Comparison of ENCODE assay signal across 12 mouse cellular contexts in genomic region chr1:168341368-168341767, GRCm38 (mm10).
DNase-seq lines count a peak whose midpoint lies in the region; ATAC-seq lines count a peak whose summit lies in the region.
"Had no signal": no experiment of that assay in that cellular context is flagged by ENCODE, and none has a peak within 500 bp of the region (broad histone marks: within the 10 kb centered on the region; RNA-seq: fewer than 3 reads in every experiment).

No protein-coding gene starts in this region.

- no peaks in the 10 kb centered on the region for H3K27me3 ChIP-seq in neural tube, embryonic 11.5 days (ENCODE audit: control insufficient read depth, insufficient read depth, low read length)
- H3K27me3 ChIP-seq in hindbrain, embryonic 11.5 days (ENCODE audit: control insufficient read depth, insufficient read depth, low read length), result no peaks in the 10 kb centered on the region
- H3K27me3 ChIP-seq in midbrain, embryonic 15.5 days (replicated peaks), result no peaks in the 10 kb centered on the region
- H3K27me3 ChIP-seq: heart, embryonic 13.5 days; liver, embryonic 13.5 days; megakaryocyte, embryonic 14.5 days had no signal

- no peak overlapping the region for H3K4me3 ChIP-seq in neural tube, embryonic 11.5 days (ENCODE audit: low read depth, low read length)
- H3K4me3 ChIP-seq in hindbrain, embryonic 11.5 days (ENCODE audit: low read depth, low read length), result no peak overlapping the region
- H3K4me3 ChIP-seq in midbrain, embryonic 15.5 days, result no peak overlapping the region
- H3K4me3 ChIP-seq: gastrocnemius, adult 2 months; heart, embryonic 13.5 days; liver, embryonic 13.5 days; megakaryocyte, embryonic 14.5 days had no signal

- DNase-seq in neural tube, embryonic 11.5 days (ENCODE audit: low spot score), result no peak
- DNase-seq in neural tube, embryonic 10.5 days (ENCODE audit: extremely low spot score, low spot score), result no peak
- no peak for DNase-seq in hindbrain, embryonic 11.5 days (ENCODE audit: low spot score)
- no peak for DNase-seq in urinary bladder, postnatal 10 days (ENCODE audit: low spot score)
- DNase-seq in gastrocnemius, postnatal 10 days, result no peak
- DNase-seq in layer of hippocampus, adult 18-20 months (ENCODE audit: low spot score in 2 of 2), result no peak
- DNase-seq: cerebellum, adult 11-12 months; gastrocnemius, adult 2 months; liver, embryonic 13.5 days had no signal

- peaks cover 19% of the 10 kb centered on the region; the same call in 1 of the 2 replicates for H3K4me1 ChIP-seq in neural tube, embryonic 11.5 days (ENCODE audit: control insufficient read depth, insufficient read depth, low read length)
- peaks cover 17% of the 10 kb centered on the region for H3K4me1 ChIP-seq in hindbrain, embryonic 11.5 days (replicated peaks; ENCODE audit: control insufficient read depth, insufficient read depth, low read length)
- H3K4me1 ChIP-seq in midbrain, embryonic 15.5 days, result peaks cover 59% of the 10 kb centered on the region

- ATAC-seq in neural tube, embryonic 11.5 days (ENCODE audit: insufficient read depth, low FRiP score, low TSS enrichment), result no peak
- peak; percentile 48; the same call in 1 of the 2 replicates for ATAC-seq in hindbrain, embryonic 11.5 days (ENCODE audit: low FRiP score)
- ATAC-seq in midbrain, embryonic 15.5 days (replicated peaks), result peak; percentile 31

- 67% methylated on average over 6 of the region's 6 CpGs for WGBS in neural tube, embryonic 11.5 days
- WGBS in hindbrain, embryonic 11.5 days, result 66% methylated on average over 6 of the region's 6 CpGs
- 46% methylated on average over 6 of the region's 6 CpGs for WGBS in midbrain, embryonic 15.5 days

- H3K4me2 ChIP-seq in neural tube, embryonic 11.5 days (ENCODE audit: low read depth), result no peak overlapping the region
- H3K4me2 ChIP-seq in hindbrain, embryonic 11.5 days (replicated peaks; ENCODE audit: low read depth, low read length), result no peak overlapping the region
- peak overlapping the region; percentile 31 for H3K4me2 ChIP-seq in midbrain, embryonic 15.5 days
- H3K4me2 ChIP-seq: heart, embryonic 13.5 days; liver, embryonic 13.5 days had no signal

- no peak overlapping the region for H3K9ac ChIP-seq in neural tube, embryonic 11.5 days (ENCODE audit: low read length)
- no peak overlapping the region for H3K9ac ChIP-seq in hindbrain, embryonic 11.5 days (ENCODE audit: low read depth, low read length)
- H3K9ac ChIP-seq in midbrain, embryonic 15.5 days, result no peak overlapping the region; the same call in 1 of the 2 replicates
- H3K9ac ChIP-seq: heart, embryonic 13.5 days; liver, embryonic 13.5 days had no signal

- no peaks in the 10 kb centered on the region for H3K36me3 ChIP-seq in neural tube, embryonic 11.5 days (ENCODE audit: control insufficient read depth, insufficient read depth, low read length)
- no peaks in the 10 kb centered on the region for H3K36me3 ChIP-seq in hindbrain, embryonic 11.5 days (ENCODE audit: control insufficient read depth, insufficient read depth, low read length)
- no peaks in the 10 kb centered on the region for H3K36me3 ChIP-seq in midbrain, embryonic 15.5 days (replicated peaks)
- H3K36me3 ChIP-seq: liver, embryonic 13.5 days had no signal

- H3K9me3 ChIP-seq in neural tube, embryonic 11.5 days (ENCODE audit: control insufficient read depth, low read length), result no peaks in the 10 kb centered on the region
- H3K9me3 ChIP-seq in hindbrain, embryonic 11.5 days (ENCODE audit: control insufficient read depth, low read length), result no peaks in the 10 kb centered on the region
- no peaks in the 10 kb centered on the region for H3K9me3 ChIP-seq in midbrain, embryonic 15.5 days
- H3K9me3 ChIP-seq: heart, embryonic 13.5 days; liver, embryonic 13.5 days; megakaryocyte, embryonic 14.5 days had no signal

- H3K27ac ChIP-seq in neural tube, embryonic 11.5 days (ENCODE audit: low read depth, low read length), result peak overlapping the region; percentile 58
- H3K27ac ChIP-seq in hindbrain, embryonic 11.5 days (ENCODE audit: low read depth, low read length), result peak overlapping the region; percentile 68
- H3K27ac ChIP-seq in midbrain, embryonic 15.5 days, result peak overlapping the region; percentile 84
- H3K27ac ChIP-seq: gastrocnemius, adult 2 months; heart, embryonic 13.5 days; liver, embryonic 13.5 days had no signal
